Mouse (Mus musculus) intestine, embryonic 14.5 days (tissue): ENCODE results near the gene a. TPM values are rescaled to one million over a fixed set of nuclear protein-coding genes. Genes with fewer than 3 reads are reported as not detected.
A peak's percentile ranks its signal among the peaks of the same experiment; 100 is the strongest.

Experiments used
- ATAC-seq: fragments of 200-750 bp; cut with Nextera tagmentation; replicated peaks from 2 replicates; pipeline ENCODE4 v1.8.0; 2017; ENCODE audit warnings: low read depth, moderate number of reproducible peaks, moderate TSS enrichment, moderate library complexity; ENCODE audit not compliant: low FRiP score, low TSS enrichment
- DNase-seq: peaks from one replicate; pipeline ENCODE4 v3.0.0-alpha.2; 2018; ENCODE audit warnings: low spot score
- H3K27ac ChIP-seq: fragments of 300-500 bp; sonication (generic); 2 replicates; pipeline ENCODE4 v1.5.1; 2014; ENCODE audit warnings: low read depth, mild to moderate bottlenecking, control low read depth
- H3K27me3 ChIP-seq: fragments of 300-500 bp; sonication (generic); replicated peaks from 2 replicates; pipeline ENCODE4 v1.6.1; 2014; ENCODE audit warnings: low read length, control low read depth; ENCODE audit not compliant: control insufficient read depth, insufficient read depth
- H3K36me3 ChIP-seq: fragments of 300-500 bp; sonication (generic); 2 replicates; pipeline ENCODE4 v1.6.1; 2014; ENCODE audit warnings: low read length, control low read depth; ENCODE audit not compliant: control insufficient read depth, insufficient read depth
- H3K4me1 ChIP-seq: fragments of 300-500 bp; sonication (generic); replicated peaks from 2 replicates; pipeline ENCODE4 v1.6.1; 2014; ENCODE audit warnings: low read length, control low read depth, mixed read lengths; ENCODE audit not compliant: control insufficient read depth, insufficient read depth
- H3K4me2 ChIP-seq: fragments of 300-500 bp; sonication (generic); 2 replicates; pipeline ENCODE4 v1.6.1; 2014; ENCODE audit warnings: low read length
- H3K4me3 ChIP-seq: fragments of 300-500 bp; sonication (generic); 2 replicates; pipeline ENCODE4 v1.5.1; 2014; ENCODE audit warnings: low read depth, low read length, control low read depth, mixed read lengths
- H3K9ac ChIP-seq: fragments of 300-500 bp; sonication (generic); 2 replicates; pipeline ENCODE4 v1.6.1; 2014; ENCODE audit warnings: mild to moderate bottlenecking, low read length
- H3K9me3 ChIP-seq: fragments of 300-500 bp; sonication (generic); 2 replicates; pipeline ENCODE4 v1.6.1; 2016; ENCODE audit warnings: low read length, control low read depth; ENCODE audit not compliant: control insufficient read depth
- WGBS: fragments of 180-500 bp; shearing (Covaris S2); extraction: QIAGEN DNeasy Blood & Tissue Kit; methylation state at CpG from one replicate; pipeline ENCODE4 v1.1.7; 2014; 5-methylcytosine and 5-hydroxymethylcytosine counted together
- polyA plus RNA-seq: library from polyadenylated mRNA; unstranded; fragments of >200 nt; fragmentation: Nextera tagmentation; extraction: Ambion mirVana; gene quantifications from 2 replicates; pipeline ENCODE4 v1.2.1, GENCODE M21; 2014

The a gene
- polyA plus RNA-seq, 1 experiment from 2014 or later, result 1.5 TPM

DNA sequence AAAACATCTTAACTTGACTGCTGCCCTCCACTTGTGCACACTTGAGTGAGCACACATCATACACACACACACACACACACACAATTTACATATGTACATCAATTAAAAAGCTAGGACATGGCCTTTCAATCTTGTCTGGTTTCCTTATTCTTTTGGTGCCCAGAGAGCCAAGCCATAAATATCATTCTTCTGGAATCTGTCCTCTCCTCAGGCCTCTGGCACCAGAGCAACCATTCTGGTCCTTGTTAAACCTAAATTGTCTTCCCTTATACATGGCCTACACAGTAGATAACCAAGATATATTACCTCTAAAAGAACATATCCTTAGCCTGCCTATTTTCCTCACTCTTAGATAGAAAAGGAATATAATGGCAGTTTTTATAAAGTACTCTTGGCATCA lies 56.9 kb downstream of the a start:
- no peak for ATAC-seq
- H3K27ac ChIP-seq, result no peak overlapping the region
- H3K4me2 ChIP-seq, result no peak overlapping the region

DNA sequence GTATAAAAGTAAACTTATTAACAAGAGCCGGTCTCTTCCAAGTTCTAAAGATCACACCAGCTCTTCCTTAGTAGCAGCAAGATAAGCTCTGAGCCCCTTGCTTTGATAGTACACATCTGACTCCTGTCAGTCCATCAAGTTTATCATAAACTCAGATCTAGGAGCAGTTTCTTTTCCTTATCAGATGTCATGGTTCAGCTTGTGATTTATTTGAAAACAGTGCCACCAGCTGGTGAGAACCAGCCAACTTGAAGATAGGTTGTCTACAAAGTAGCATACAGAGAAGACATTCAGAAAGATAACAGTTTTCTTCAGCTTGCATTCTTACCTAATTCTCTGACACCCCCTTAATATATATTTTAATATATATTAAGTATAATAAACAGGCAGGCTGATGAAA lies 64.2 kb downstream of the a start:
- H3K4me1 ChIP-seq, result no peaks in the 10 kb centered on the region
- no peak overlapping the region for H3K4me3 ChIP-seq
- 83% methylated on average over 1 of the region's 1 CpGs for WGBS
- H3K36me3 ChIP-seq, result peaks cover 38% of the 10 kb centered on the region
- no peak overlapping the region for H3K27ac ChIP-seq
- no peaks in the 10 kb centered on the region for H3K27me3 ChIP-seq
- DNase-seq (no peak), ATAC-seq (no peak)
- no peaks in the 10 kb centered on the region for H3K9me3 ChIP-seq
- no peak overlapping the region for H3K4me2 ChIP-seq
- H3K9ac ChIP-seq, result no peak overlapping the region

More for the DNA sequence above, 56.9 kb downstream of the a start:
- no peak for DNase-seq
- no peaks in the 10 kb centered on the region for H3K4me1 ChIP-seq
- no peak overlapping the region for H3K9ac ChIP-seq
- peaks cover 16% of the 10 kb centered on the region; the same call in 1 of the 2 replicates for H3K36me3 ChIP-seq
- H3K4me3 ChIP-seq, result no peak overlapping the region
- H3K27me3 ChIP-seq, result no peaks in the 10 kb centered on the region
- no peaks in the 10 kb centered on the region for H3K9me3 ChIP-seq

DNA sequence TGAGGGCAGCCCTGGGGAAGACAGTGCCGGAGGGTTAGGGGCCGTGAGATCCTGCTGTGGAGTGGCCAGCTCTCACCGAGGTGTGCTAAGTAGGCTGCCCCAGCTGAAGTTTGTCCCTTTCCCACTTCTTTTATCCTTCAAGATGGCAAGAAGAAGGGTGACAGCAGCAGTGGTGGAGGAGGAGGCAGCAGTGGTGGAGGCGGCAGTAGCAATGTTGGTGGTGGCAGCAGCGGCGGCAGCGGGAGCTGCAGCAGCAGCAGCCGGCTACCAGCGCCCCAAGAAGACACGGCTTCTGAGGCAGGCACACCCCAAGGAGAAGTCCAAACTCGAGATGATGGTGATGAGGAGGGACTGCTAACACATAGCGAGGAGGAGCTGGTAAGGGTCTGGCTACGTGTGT lies 72.5 kb downstream of the a start:
- Histone ChIP-seq H3K4me1 (no peaks in the 10 kb centered on the region), H3K27ac (no peak overlapping the region), H3K4me3 (no peak overlapping the region), H3K27me3 (no peaks in the 10 kb centered on the region), H3K9me3 (no peaks in the 10 kb centered on the region), H3K36me3 (peaks cover 98% of the 10 kb centered on the region), H3K4me2 (no peak overlapping the region), H3K9ac (no peak overlapping the region)
- no peak for ATAC-seq
- no peak for DNase-seq
- WGBS, result 91% methylated on average over 13 of the region's 13 CpGs

DNA sequence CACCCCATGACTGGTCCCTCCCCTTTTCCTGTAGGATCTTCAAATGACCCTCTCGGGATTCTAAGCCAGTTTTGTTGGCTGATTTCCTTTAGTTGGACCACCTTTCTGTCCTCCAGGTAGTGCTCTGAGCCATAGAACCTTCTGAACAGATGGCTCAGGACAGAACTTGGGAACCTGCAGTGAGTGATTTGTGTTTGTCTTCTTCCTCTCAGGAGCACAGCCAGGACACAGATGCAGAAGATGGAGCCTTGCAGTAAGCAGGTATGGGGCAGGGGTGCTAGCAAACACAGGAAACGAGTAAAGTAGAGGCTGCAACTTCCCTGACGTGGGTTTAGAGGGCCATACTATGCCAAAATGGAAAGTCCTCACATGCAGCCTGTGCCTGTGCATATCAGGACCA lies 74.5 kb downstream of the a start:
- DNase-seq (no peak), ATAC-seq (no peak)
- H3K9me3 ChIP-seq, result no peaks in the 10 kb centered on the region
- peaks cover 98% of the 10 kb centered on the region for H3K36me3 ChIP-seq
- no peaks in the 10 kb centered on the region for H3K27me3 ChIP-seq
- no peak overlapping the region for H3K4me2 ChIP-seq
- no peak overlapping the region for H3K9ac ChIP-seq
- 80% methylated on average over 3 of the region's 3 CpGs for WGBS
- H3K4me3 ChIP-seq, result no peak overlapping the region
- no peak overlapping the region for H3K27ac ChIP-seq
- H3K4me1 ChIP-seq, result no peaks in the 10 kb centered on the region

DNA sequence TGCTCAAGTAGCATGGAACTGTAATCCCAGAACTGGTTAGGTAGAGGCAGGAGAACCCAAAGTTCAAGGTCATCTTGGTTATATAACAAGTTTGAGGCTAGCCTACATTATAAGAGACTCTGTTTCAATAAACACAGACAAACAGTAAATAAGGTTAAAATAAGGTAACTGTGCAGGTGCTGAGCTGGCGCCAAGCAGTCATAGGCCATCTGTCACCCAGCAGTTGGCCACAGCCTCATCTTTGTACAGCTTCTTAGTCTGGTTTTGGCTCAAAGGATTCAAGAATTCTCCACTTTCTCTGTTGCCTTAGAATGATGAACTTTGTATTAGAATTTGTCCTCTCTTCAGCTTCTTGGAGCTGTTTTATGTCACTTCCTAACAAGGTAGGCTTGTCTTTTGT lies 76.9 kb downstream of the a start:
- Histone ChIP-seq H3K4me2 (no peak overlapping the region), H3K27me3 (no peaks in the 10 kb centered on the region), H3K36me3 (peaks cover 95% of the 10 kb centered on the region), H3K4me1 (no peaks in the 10 kb centered on the region), H3K9me3 (no peaks in the 10 kb centered on the region), H3K9ac (no peak overlapping the region), H3K4me3 (no peak overlapping the region), H3K27ac (no peak overlapping the region)
- no peak for DNase-seq
- no peak for ATAC-seq
- WGBS, result 90% methylated on average over 1 of the region's 1 CpGs

DNA sequence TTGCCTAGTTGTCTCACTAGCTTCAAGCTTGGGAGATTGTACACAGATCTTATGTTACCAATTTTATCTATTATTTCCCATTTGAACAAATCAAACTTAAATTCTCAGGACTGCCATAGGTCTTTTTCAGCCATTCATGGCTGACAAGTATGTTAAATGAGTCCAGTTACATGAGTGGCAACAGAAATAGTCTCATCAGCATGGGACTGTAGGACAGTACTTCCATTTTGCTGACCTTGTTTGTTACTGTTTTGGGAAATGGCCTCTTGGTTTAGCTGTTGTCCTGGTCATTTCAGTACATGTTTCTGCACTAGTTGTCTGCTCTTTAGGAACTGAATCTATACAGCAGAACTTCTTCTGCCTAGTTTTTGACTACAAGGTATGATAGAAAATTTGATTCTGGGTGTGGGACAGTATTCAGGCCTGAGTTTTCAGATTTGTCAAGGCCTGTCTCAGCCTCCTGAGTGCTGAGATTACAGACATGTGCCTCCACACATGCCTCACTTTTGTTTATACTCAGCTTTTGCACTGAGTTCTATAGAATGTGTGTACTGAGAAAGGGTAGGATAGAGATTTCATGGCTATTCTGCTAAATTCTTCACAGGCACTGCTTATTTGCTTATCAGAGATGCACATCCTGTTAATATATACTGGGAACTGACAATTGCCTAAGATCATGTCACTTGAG lies 78.9 kb downstream of the a start:
- Histone ChIP-seq H3K27me3 (no peaks in the 10 kb centered on the region), H3K27ac (no peak overlapping the region), H3K9ac (no peak overlapping the region), H3K9me3 (no peaks in the 10 kb centered on the region), H3K4me3 (no peak overlapping the region), H3K36me3 (peaks cover 95% of the 10 kb centered on the region), H3K4me1 (no peaks in the 10 kb centered on the region), H3K4me2 (no peak overlapping the region)
- DNase-seq (no peak), ATAC-seq (no peak)

DNA sequence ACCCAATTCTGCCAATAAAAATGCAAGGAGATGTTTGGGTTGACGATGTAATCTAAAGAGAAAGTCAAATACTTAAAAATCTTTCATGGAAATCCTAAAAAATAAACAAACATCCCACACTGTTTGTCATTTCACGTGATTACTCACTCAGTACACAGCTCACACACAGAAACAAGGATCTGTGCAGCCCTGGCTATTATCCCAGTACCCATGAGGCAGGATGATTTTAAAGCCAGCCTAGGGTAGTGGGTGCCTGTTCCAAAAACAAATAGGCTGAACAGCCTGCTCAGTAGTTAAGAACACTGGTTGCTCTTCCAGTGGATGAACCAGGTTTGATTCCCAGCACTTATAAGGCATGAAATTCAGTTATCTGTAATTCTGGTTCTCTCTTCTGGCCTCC lies 85.4 kb downstream of the a start:
- H3K9me3 ChIP-seq, result no peaks in the 10 kb centered on the region
- H3K4me3 ChIP-seq, result no peak overlapping the region
- H3K36me3 ChIP-seq, result peaks cover 87% of the 10 kb centered on the region
- no peak overlapping the region for H3K4me2 ChIP-seq
- H3K4me1 ChIP-seq, result no peaks in the 10 kb centered on the region
- no peaks in the 10 kb centered on the region for H3K27me3 ChIP-seq
- WGBS, result 77% methylated on average over 2 of the region's 2 CpGs
- DNase-seq (no peak), ATAC-seq (no peak)
- no peak overlapping the region for H3K27ac ChIP-seq
- H3K9ac ChIP-seq, result no peak overlapping the region

DNA sequence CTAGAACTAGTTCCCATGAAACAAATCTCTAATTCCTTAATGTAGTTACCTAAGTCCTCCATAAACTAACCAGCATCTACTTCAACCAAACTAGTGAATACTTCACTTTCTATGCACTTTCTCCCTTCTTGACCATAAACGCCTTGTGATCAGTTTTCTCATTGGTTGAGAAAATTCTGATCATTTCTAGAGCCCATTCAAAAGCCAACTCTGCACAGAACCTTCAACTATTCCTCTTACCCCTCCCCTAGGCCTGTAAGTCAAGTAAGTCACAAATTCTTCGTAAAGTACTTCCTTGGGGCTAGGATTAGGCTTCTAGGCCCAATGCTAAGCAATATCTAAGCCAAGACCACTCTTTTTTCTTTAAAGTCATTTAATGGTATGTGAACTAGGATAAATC lies 100.4 kb downstream of the a start:
- Histone ChIP-seq H3K36me3 (peaks cover 16% of the 10 kb centered on the region), H3K9me3 (no peaks in the 10 kb centered on the region), H3K9ac (peak overlapping the region; percentile 65), H3K4me3 (peak overlapping the region; percentile 63), H3K27ac (no peak overlapping the region), H3K27me3 (no peaks in the 10 kb centered on the region), H3K4me1 (peaks cover 17% of the 10 kb centered on the region), H3K4me2 (peak overlapping the region; percentile 90)
- WGBS, result 10% methylated on average over 2 of the region's 2 CpGs
- ATAC-seq, result no peak
- DNase-seq, result no peak
